Mouse (Mus musculus) MEL (cell line): ENCODE measurements at regions not wholly inside any gene's neighbourhood (a gene's known extent, or its start where the extent isn't known, plus 50 kb on each side); places are given as distances from the start of the nearest gene placed in this dataset.

Experiments used
- DNase-seq: peaks from one replicate; pipeline ENCODE4 v3.0.0; 2011; ENCODE audit warnings: low read depth, low spot score
- H3K27ac ChIP-seq: 2 replicates; pipeline ENCODE4 v1.5.1; 2012; ENCODE audit warnings: low read depth, mild to moderate bottlenecking, control low read depth, low read length, moderate library complexity; ENCODE audit not compliant: control insufficient read depth
- H3K27me3 ChIP-seq, 2 experiments: fragments of 150-350 bp in 1 of 2; sonication (generic) in 1 of 2; 2 replicates each; pipeline ENCODE4 v1.6.1; 2012; ENCODE audit warnings: low read length in 2 of 2, mild to moderate bottlenecking in 2 of 2, improper control_type of control experiment in 1 of 2, moderate library complexity in 1 of 2; ENCODE audit not compliant: insufficient read depth in 2 of 2, control insufficient read depth in 1 of 2
- H3K36me3 ChIP-seq, 2 experiments: 2 replicates each; pipeline ENCODE4 v1.6.1; 2012 to 2014; ENCODE audit warnings: low read length in 2 of 2, improper control_type of control experiment in 1 of 2, inconsistent platforms in 1 of 2, mild to moderate bottlenecking in 1 of 2; ENCODE audit not compliant: insufficient read depth in 2 of 2, control insufficient read depth in 1 of 2
- H3K4me1 ChIP-seq, 2 experiments: fragments of 150-350 bp in 1 of 2; sonication (generic) in 1 of 2; 2 replicates each; pipeline ENCODE4 v1.6.1; 2012; ENCODE audit warnings: low read length in 2 of 2, improper control_type of control experiment in 1 of 2, mild to moderate bottlenecking in 1 of 2; ENCODE audit not compliant: insufficient read depth in 2 of 2, control insufficient read depth in 1 of 2
- H3K4me3 ChIP-seq, 2 experiments: fragments of 150-350 bp in 1 of 2; sonication (generic) in 1 of 2; 2 replicates each; pipeline ENCODE4 v1.5.1; 2012; ENCODE audit warnings: low read depth in 2 of 2, low read length in 2 of 2, mild to moderate bottlenecking in 2 of 2, moderate library complexity in 2 of 2, control low read depth in 1 of 2, improper control_type of control experiment in 1 of 2; ENCODE audit not compliant: control insufficient read depth in 1 of 2, insufficient read depth in 1 of 2
- H3K79me2 ChIP-seq: 2 replicates; pipeline ENCODE4 v1.6.1; 2012; ENCODE audit warnings: mild to moderate bottlenecking, low read length, moderate library complexity; ENCODE audit not compliant: control insufficient read depth, poor library complexity, insufficient read depth
- H3K9ac ChIP-seq: 2 replicates; pipeline ENCODE4 v1.6.1; 2012; ENCODE audit warnings: low read depth, mild to moderate bottlenecking, control low read depth, low read length, moderate library complexity; ENCODE audit not compliant: control insufficient read depth, poor library complexity, severe bottlenecking
- H3K9me3 ChIP-seq: fragments of 150-350 bp; sonication (generic); replicated peaks from 2 replicates; pipeline ENCODE4 v1.6.1; 2012; ENCODE audit warnings: mild to moderate bottlenecking, low read length, improper control_type of control experiment, moderate library complexity; ENCODE audit not compliant: insufficient read depth
- BHLHE40 ChIP-seq: IDR thresholded peaks from 2 replicates; pipeline ENCODE4 v1.6.1; 2012; ENCODE audit warnings: low read depth, mild to moderate bottlenecking, inconsistent platforms, low read length, improper control_type of control experiment, borderline replicate concordance
- CHD2 ChIP-seq: IDR thresholded peaks from 2 replicates; pipeline ENCODE4 v1.6.1; 2011; ENCODE audit warnings: low read length, improper control_type of control experiment
- CTCF ChIP-seq, 3 experiments: IDR thresholded peaks in 2 of 3; conservative IDR thresholded peaks in 1 of 3; 2 replicates each; pipeline ENCODE4 v1.5.1; 2011 to 2012; ENCODE audit warnings: low read length in 3 of 3, low read depth in 2 of 3, mild to moderate bottlenecking in 2 of 3, improper control_type of control experiment in 1 of 3, inconsistent platforms in 1 of 3, mixed read lengths in 1 of 3, moderate library complexity in 1 of 3; ENCODE audit not compliant: control insufficient read depth in 1 of 3, insufficient read depth in 1 of 3, poor library complexity in 1 of 3, severe bottlenecking in 1 of 3
- E2F4 ChIP-seq: IDR thresholded peaks from 2 replicates; pipeline ENCODE4 v1.6.1; 2011; ENCODE audit warnings: low read depth, low read length, improper control_type of control experiment, borderline replicate concordance
- ELF1 ChIP-seq: IDR thresholded peaks from 2 replicates; pipeline ENCODE4 v1.6.1; 2014; ENCODE audit warnings: low read depth, mild to moderate bottlenecking, inconsistent platforms, low read length, improper control_type of control experiment, moderate library complexity
- ETS1 ChIP-seq: IDR thresholded peaks from 2 replicates; pipeline ENCODE4 v1.6.1; 2012; ENCODE audit warnings: low read depth, mild to moderate bottlenecking, inconsistent platforms, low read length, improper control_type of control experiment, moderate library complexity
- GABPA ChIP-seq: IDR thresholded peaks from 2 replicates; pipeline ENCODE4 v1.6.1; 2012; ENCODE audit warnings: low read depth, mild to moderate bottlenecking, inconsistent platforms, low read length, improper control_type of control experiment, moderate library complexity
- MAFK ChIP-seq: IDR thresholded peaks from 2 replicates; pipeline ENCODE4 v1.6.1; 2011; ENCODE audit warnings: low read depth, mild to moderate bottlenecking, low read length, improper control_type of control experiment, borderline replicate concordance
- MAZ ChIP-seq: IDR thresholded peaks from 2 replicates; pipeline ENCODE4 v1.6.1; 2012; ENCODE audit warnings: low read depth, mild to moderate bottlenecking, inconsistent platforms, low read length, improper control_type of control experiment
- MYB ChIP-seq: IDR thresholded peaks from 2 replicates; pipeline ENCODE4 v1.6.1; 2011; ENCODE audit warnings: mild to moderate bottlenecking, low read depth, low read length, improper control_type of control experiment
- NELFE ChIP-seq: IDR thresholded peaks from 2 replicates; pipeline ENCODE4 v1.6.1; 2011; ENCODE audit warnings: low read depth, low read length, improper control_type of control experiment
- POLR2A ChIP-seq, 2 experiments: IDR thresholded peaks; 2 replicates each; pipeline ENCODE4 v1.6.1; 2011 to 2012; ENCODE audit warnings: low read length in 2 of 2, mild to moderate bottlenecking in 2 of 2, control low read depth in 1 of 2, improper control_type of control experiment in 1 of 2, low read depth in 1 of 2, moderate library complexity in 1 of 2; ENCODE audit not compliant: control insufficient read depth in 1 of 2, insufficient read depth in 1 of 2, poor library complexity in 1 of 2
- POLR2AphosphoS2 ChIP-seq: IDR thresholded peaks from 2 replicates; pipeline ENCODE4 v1.6.1; 2011; ENCODE audit warnings: low read length, improper control_type of control experiment
- POLR2AphosphoS5 ChIP-seq: IDR thresholded peaks from 2 replicates; pipeline ENCODE4 v1.6.1; 2012; ENCODE audit warnings: low read depth, borderline replicate concordance, mild to moderate bottlenecking, inconsistent platforms, low read length, moderate library complexity, mixed read lengths
- RAD21 ChIP-seq: IDR thresholded peaks from 2 replicates; pipeline ENCODE4 v1.6.1; 2011; ENCODE audit warnings: mild to moderate bottlenecking, low read depth, low read length, improper control_type of control experiment
- RCOR1 ChIP-seq: IDR thresholded peaks from 2 replicates; pipeline ENCODE4 v1.6.1; 2012; ENCODE audit warnings: low read depth, mild to moderate bottlenecking, inconsistent platforms, low read length, improper control_type of control experiment
- SIN3A ChIP-seq: IDR thresholded peaks from 2 replicates; pipeline ENCODE4 v1.6.1; 2012; ENCODE audit warnings: low read length, improper control_type of control experiment, inconsistent platforms
- SMC3 ChIP-seq: IDR thresholded peaks from 2 replicates; pipeline ENCODE4 v1.6.1; 2011; ENCODE audit warnings: low read depth, low read length, improper control_type of control experiment
- TAL1 ChIP-seq: IDR thresholded peaks from 2 replicates; pipeline ENCODE4 v1.6.1; 2012; ENCODE audit warnings: mild to moderate bottlenecking, inconsistent platforms, low read length, moderate library complexity, mixed read lengths
- TBP ChIP-seq: IDR thresholded peaks from 2 replicates; pipeline ENCODE4 v1.8.0; 2011; ENCODE audit warnings: low read depth, low read length, improper control_type of control experiment
- USF2 ChIP-seq, 2 experiments: IDR thresholded peaks; 2 replicates each; pipeline ENCODE4 v1.6.1; 2011 to 2012; ENCODE audit warnings: improper control_type of control experiment in 2 of 2, low read length in 2 of 2, borderline replicate concordance in 1 of 2, inconsistent platforms in 1 of 2, low read depth in 1 of 2, mild to moderate bottlenecking in 1 of 2; ENCODE audit not compliant: insufficient read depth in 1 of 2
- ZKSCAN1 ChIP-seq: IDR thresholded peaks from 2 replicates; pipeline ENCODE4 v1.6.1; 2012; ENCODE audit warnings: low read depth, mild to moderate bottlenecking, inconsistent platforms, low read length, improper control_type of control experiment, moderate library complexity
- ZMIZ1 ChIP-seq: IDR thresholded peaks from 2 replicates; pipeline ENCODE4 v1.6.1; 2012; ENCODE audit warnings: low read depth, mild to moderate bottlenecking, inconsistent platforms, low read length, improper control_type of control experiment, moderate library complexity
- ZNF384 ChIP-seq: IDR thresholded peaks from 2 replicates; pipeline ENCODE4 v1.6.1; 2012; ENCODE audit warnings: low read depth, mild to moderate bottlenecking, inconsistent platforms, low read length, improper control_type of control experiment

DNA sequence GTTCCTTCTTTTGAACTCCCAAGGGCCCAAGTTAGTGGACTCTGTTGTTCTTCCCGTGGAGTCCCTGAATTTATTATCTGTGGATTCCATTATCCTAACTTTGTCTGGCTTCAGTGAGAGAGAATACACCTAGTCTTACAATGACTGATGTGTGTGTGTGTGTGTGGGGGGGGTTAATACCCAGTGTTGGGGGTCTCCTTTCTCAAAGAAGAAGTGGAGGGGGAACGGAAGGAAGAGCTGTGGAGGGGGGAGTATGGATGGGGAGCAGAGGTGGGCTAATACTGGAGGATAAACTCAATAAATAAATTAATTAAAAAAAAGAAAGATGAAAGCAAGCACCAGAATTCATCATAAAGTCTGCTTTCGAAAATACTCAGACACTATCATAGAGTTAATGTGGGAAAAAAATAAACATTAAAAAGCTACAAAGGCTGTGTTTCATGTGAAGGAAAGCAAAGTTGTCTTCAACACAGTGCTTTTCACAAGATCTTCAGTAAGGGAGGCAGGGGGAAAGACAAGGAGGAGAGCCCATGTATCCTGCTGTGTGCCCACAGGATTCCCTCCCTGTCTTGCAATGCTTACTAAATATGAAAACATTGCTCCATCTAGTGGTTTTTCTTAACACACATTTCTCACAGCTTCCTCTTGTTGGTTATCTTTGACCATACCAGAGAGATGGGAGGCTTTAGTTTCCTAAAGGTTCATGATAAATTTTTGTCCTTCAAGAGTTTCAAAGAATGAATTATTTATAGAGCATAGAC, 173.4 kb upstream of the A1bg start:
- peak; percentile 8 for DNase-seq
- Histone ChIP-seq H3K4me3 (no peak overlapping the region), H3K79me2 (no peaks in the 10 kb centered on the region), H3K27me3 (no peaks in the 10 kb centered on the region), H3K27ac (no peak overlapping the region), H3K9me3 (no peaks in the 10 kb centered on the region), H3K4me1 (no peaks in the 10 kb centered on the region), H3K9ac (no peak overlapping the region), H3K36me3 (no peaks in the 10 kb centered on the region)
- TF ChIP-seq SMC3: peak; percentile 15; the same call in 1 of the 2 replicates
- peak; percentile 33 for TF ChIP-seq RAD21
- peak in 1 of 3 experiments; percentile 30; a peak in 1 of 6 replicates for TF ChIP-seq CTCF (IDR thresholded peaks at IDR 0.05 in 2 of 3, conservative IDR thresholded peaks at IDR 0.05 in 1 of 3; ENCODE audit: control insufficient read depth in 1 of 3, insufficient read depth in 1 of 3, low read depth in 2 of 3, low read length in 3 of 3, poor library complexity in 1 of 3, severe bottlenecking in 1 of 3)
- TF ChIP-seq ETS1: no peak
- TF ChIP-seq E2F4: no peak

DNA sequence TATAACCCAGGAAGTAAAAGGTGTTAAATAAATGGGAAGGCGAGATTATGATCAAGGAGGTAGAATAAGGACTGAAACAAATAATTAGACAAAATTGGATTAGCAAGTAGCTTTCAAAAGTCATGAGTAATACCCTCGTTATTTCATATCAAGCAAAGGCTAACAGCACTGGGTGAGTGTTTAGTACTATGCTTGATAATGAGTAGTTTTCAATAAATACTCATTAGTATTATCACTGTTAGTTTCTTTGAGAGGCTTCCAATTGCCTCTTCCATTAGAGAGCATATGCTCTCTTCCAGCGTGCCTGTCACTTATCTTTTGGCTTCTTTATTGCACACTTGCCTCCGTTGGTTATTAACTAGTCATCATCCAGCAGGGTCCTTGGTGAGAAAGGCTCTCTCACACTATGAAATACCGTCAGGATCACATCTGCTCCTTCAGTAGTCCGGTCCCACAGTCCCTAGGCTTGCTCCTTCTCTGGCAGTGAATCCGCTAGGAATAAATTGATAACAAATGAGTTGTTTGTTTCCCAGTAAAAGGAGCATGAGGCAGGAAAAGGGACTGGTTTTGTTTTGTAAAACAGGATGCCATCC, 132.3 kb upstream of the A1bg start:
- no peaks in the 10 kb centered on the region for H3K9me3 ChIP-seq
- H3K27ac ChIP-seq: no peak overlapping the region
- no peaks in the 10 kb centered on the region for H3K36me3 ChIP-seq
- DNase-seq: no peak
- H3K27me3 ChIP-seq: no peaks in the 10 kb centered on the region
- no peaks in the 10 kb centered on the region for H3K4me1 ChIP-seq
- H3K79me2 ChIP-seq: no peaks in the 10 kb centered on the region
- TF ChIP-seq MAFK (no peak), BHLHE40 (no peak), TBP (no peak), ELF1 (no peak), ZNF384 (no peak)
- TF ChIP-seq, all 39 proteins: peak for 0
- no peak overlapping the region for H3K4me3 ChIP-seq
- no peak overlapping the region for H3K9ac ChIP-seq

DNA sequence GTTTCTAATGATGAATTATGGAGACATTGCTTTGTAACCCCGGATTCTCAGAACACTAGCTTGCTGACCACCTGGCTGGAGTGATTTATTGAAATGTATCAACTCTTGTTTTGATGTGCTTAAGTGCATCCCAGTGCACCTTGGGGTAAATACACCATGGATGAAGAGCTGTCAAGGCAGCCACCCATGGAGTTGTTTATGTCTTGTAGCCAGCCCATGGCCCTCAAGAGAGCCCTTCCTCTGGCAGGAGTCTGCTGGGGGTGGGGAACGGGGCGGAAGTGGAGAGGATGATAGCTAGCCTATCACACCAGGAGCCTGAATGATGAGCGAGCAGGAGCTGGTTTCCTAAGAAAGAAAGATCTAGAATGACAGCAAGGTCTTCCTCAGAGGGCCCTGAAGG, 128.6 kb upstream of the A1bg start:
- Histone ChIP-seq H3K27ac (no peak overlapping the region), H3K4me1 (no peaks in the 10 kb centered on the region), H3K9me3 (no peaks in the 10 kb centered on the region), H3K9ac (no peak overlapping the region), H3K27me3 (no peaks in the 10 kb centered on the region), H3K79me2 (no peaks in the 10 kb centered on the region), H3K36me3 (no peaks in the 10 kb centered on the region), H3K4me3 (no peak overlapping the region)
- TF ChIP-seq CHD2 (no peak), E2F4 (no peak), BHLHE40 (no peak), POLR2AphosphoS5 (no peak), TAL1 (no peak), GABPA (no peak), POLR2A (IDR thresholded peaks at IDR 0.05; ENCODE audit: control insufficient read depth in 1 of 2, insufficient read depth in 1 of 2, low read depth in 1 of 2, low read length in 2 of 2, poor library complexity in 1 of 2) (no peak), ZKSCAN1 (no peak), MYB (no peak), POLR2AphosphoS2 (no peak), TBP (no peak), SMC3 (no peak), NELFE (no peak), USF2 (IDR thresholded peaks at IDR 0.05; ENCODE audit: borderline replicate concordance in 1 of 2, insufficient read depth in 1 of 2, low read depth in 1 of 2, low read length in 2 of 2) (no peak), SIN3A (no peak), ZMIZ1 (no peak), RAD21 (no peak), ETS1 (no peak), MAZ (no peak), RCOR1 (no peak)
- no peak for DNase-seq
